ENCODE assay signal across 8 mouse cellular contexts in genomic region chr3:89647268-89647874, GRCm38 (mm10).
DNase-seq lines count a peak whose midpoint lies in the region; ATAC-seq and TF ChIP-seq lines count a peak whose summit lies in the region.
"Had no signal": no experiment of that assay in that cellular context is flagged by ENCODE, and none has a peak within 500 bp of the region (broad histone marks: within the 10 kb centered on the region; RNA-seq: fewer than 3 reads in every experiment).

No protein-coding gene starts in this region.

- H3K4me3 ChIP-seq in lung, embryonic 16.5 days (ENCODE audit: low read length): no peak overlapping the region
- H3K4me3 ChIP-seq in embryonic facial prominence, embryonic 14.5 days (ENCODE audit: low read depth, low read length): no peak overlapping the region
- H3K4me3 ChIP-seq in limb, embryonic 11.5 days (ENCODE audit: low read depth, low read length): no peak overlapping the region
- no peak overlapping the region for H3K4me3 ChIP-seq in stomach, postnatal 0 days (ENCODE audit: low read depth, low read length)

- no peak for TF ChIP-seq CTCF in stomach, postnatal 0 days (IDR thresholded peaks at IDR 0.05; ENCODE audit: low read depth)

- peak; percentile 41 for ATAC-seq in lung, embryonic 16.5 days (ENCODE audit: low read depth)
- peak; percentile 70 for ATAC-seq in embryonic facial prominence, embryonic 14.5 days (ENCODE audit: low read depth)
- no peak; the same call in 1 of the 2 replicates for ATAC-seq in limb, embryonic 11.5 days (ENCODE audit: insufficient number of reproducible peaks, low FRiP score, low TSS enrichment, low read depth)
- ATAC-seq in stomach, postnatal 0 days (ENCODE audit: low FRiP score, low TSS enrichment): no peak

- peak overlapping the region; percentile 86 for H3K27ac ChIP-seq in lung, embryonic 16.5 days (ENCODE audit: low read length)
- H3K27ac ChIP-seq in embryonic facial prominence, embryonic 14.5 days (replicated peaks; ENCODE audit: low read depth, low read length): peak overlapping the region; percentile 67
- H3K27ac ChIP-seq in limb, embryonic 11.5 days (replicated peaks; ENCODE audit: low read depth, low read length): no peak overlapping the region; the same call in 1 of the 2 replicates
- H3K27ac ChIP-seq in stomach, postnatal 0 days (replicated peaks): peak overlapping the region; percentile 67
- H3K27ac ChIP-seq: macrophage had no signal

- no peak overlapping the region for H3K4me2 ChIP-seq in lung, embryonic 16.5 days (ENCODE audit: low read depth, low read length)
- H3K4me2 ChIP-seq in embryonic facial prominence, embryonic 14.5 days (ENCODE audit: low read depth, low read length): no peak overlapping the region
- peak overlapping the region; percentile 4; the same call in 1 of the 2 replicates for H3K4me2 ChIP-seq in limb, embryonic 11.5 days (ENCODE audit: low read depth, severe bottlenecking)
- H3K4me2 ChIP-seq in stomach, postnatal 0 days (replicated peaks; ENCODE audit: low read depth): no peak overlapping the region

- no peaks in the 10 kb centered on the region for H3K36me3 ChIP-seq in lung, embryonic 16.5 days (ENCODE audit: control insufficient read depth, insufficient read depth, low read length)
- H3K36me3 ChIP-seq in embryonic facial prominence, embryonic 14.5 days (ENCODE audit: control insufficient read depth, insufficient read depth, low read length): no peaks in the 10 kb centered on the region
- H3K36me3 ChIP-seq in limb, embryonic 11.5 days (ENCODE audit: control insufficient read depth, insufficient read depth, low read length): no peaks in the 10 kb centered on the region
- no peaks in the 10 kb centered on the region for H3K36me3 ChIP-seq in stomach, postnatal 0 days (ENCODE audit: control insufficient read depth, insufficient read depth, low read length)

- 63% methylated on average over 6 of the region's 6 CpGs for WGBS in lung, embryonic 16.5 days
- 42% methylated on average over 6 of the region's 6 CpGs for WGBS in embryonic facial prominence, embryonic 14.5 days
- WGBS in limb, embryonic 11.5 days: 76% methylated on average over 6 of the region's 6 CpGs
- WGBS in stomach, postnatal 0 days: 63% methylated on average over 6 of the region's 6 CpGs

- DNase-seq in lung, postnatal 4 days: no peak
- peak; percentile 79 for DNase-seq in embryonic facial prominence, embryonic 14.5 days (ENCODE audit: low spot score)
- DNase-seq in limb, embryonic 11.5 days (ENCODE audit: low spot score): no peak
- no peak for DNase-seq in stomach, postnatal 0 days (ENCODE audit: low spot score)
- DNase-seq in right cerebral cortex, postnatal 4 days: no peak
- no peak for DNase-seq in layer of hippocampus, adult 18-20 months (ENCODE audit: low spot score in 2 of 2)

- TF ChIP-seq EP300 in stomach, postnatal 0 days (optimal IDR thresholded peaks at IDR 0.05): no peak

- peaks cover 25% of the 10 kb centered on the region for H3K4me1 ChIP-seq in lung, embryonic 16.5 days (replicated peaks; ENCODE audit: control insufficient read depth, insufficient read depth, low read length)
- peaks cover 15% of the 10 kb centered on the region for H3K4me1 ChIP-seq in embryonic facial prominence, embryonic 14.5 days (ENCODE audit: control insufficient read depth, insufficient read depth, low read length)
- peaks cover 12% of the 10 kb centered on the region for H3K4me1 ChIP-seq in limb, embryonic 11.5 days (ENCODE audit: control insufficient read depth, insufficient read depth, low read length)
- H3K4me1 ChIP-seq in stomach, postnatal 0 days (replicated peaks; ENCODE audit: control insufficient read depth, insufficient read depth): peaks cover 9% of the 10 kb centered on the region; the same call in 1 of the 2 replicates

- no peak overlapping the region for H3K9ac ChIP-seq in lung, embryonic 16.5 days (ENCODE audit: low read length)
- H3K9ac ChIP-seq in embryonic facial prominence, embryonic 14.5 days (ENCODE audit: low read depth, low read length): no peak overlapping the region
- H3K9ac ChIP-seq in limb, embryonic 11.5 days (ENCODE audit: low read length): 0 out of 2 replicates have a peak overlapping the region, but pooled peaks have one; percentile 3
- no peak overlapping the region for H3K9ac ChIP-seq in stomach, postnatal 0 days (ENCODE audit: low read length)

- no peaks in the 10 kb centered on the region for H3K9me3 ChIP-seq in lung, embryonic 16.5 days (ENCODE audit: control insufficient read depth, low read length)
- H3K9me3 ChIP-seq in embryonic facial prominence, embryonic 14.5 days (ENCODE audit: control insufficient read depth, low read length): no peaks in the 10 kb centered on the region
- no peaks in the 10 kb centered on the region for H3K9me3 ChIP-seq in limb, embryonic 11.5 days (ENCODE audit: control insufficient read depth, low read length)
- no peaks in the 10 kb centered on the region for H3K9me3 ChIP-seq in stomach, postnatal 0 days (ENCODE audit: control insufficient read depth, low read length)

- peaks cover 2% of the 10 kb centered on the region for H3K27me3 ChIP-seq in lung, embryonic 16.5 days (ENCODE audit: control insufficient read depth, insufficient read depth, low read depth, low read length)
- no peaks in the 10 kb centered on the region for H3K27me3 ChIP-seq in embryonic facial prominence, embryonic 14.5 days (replicated peaks; ENCODE audit: control insufficient read depth, insufficient read depth, low read length)
- H3K27me3 ChIP-seq in limb, embryonic 11.5 days (ENCODE audit: control insufficient read depth, insufficient read depth, low read length): no peaks in the 10 kb centered on the region
- H3K27me3 ChIP-seq in stomach, postnatal 0 days (ENCODE audit: control insufficient read depth, insufficient read depth, low read length): no peaks in the 10 kb centered on the region

Comparison
In these comparisons a context has a peak if more than half of its experiments do, and no peak if none do; other contexts are left out.
1. ATAC-seq: peak in lung, embryonic 16.5 days (single experiment) and embryonic facial prominence, embryonic 14.5 days (single experiment); none in limb, embryonic 11.5 days (single experiment) and stomach, postnatal 0 days (single experiment).